In genomic region chr2:90474593-90475405, GRCm38 (mm10) we compare ENCODE assay signal across 8 mouse cellular contexts.
DNase-seq lines count a peak whose midpoint lies in the region; ATAC-seq lines count a peak whose summit lies in the region.

No protein-coding gene starts in this region.

- H3K9ac ChIP-seq in forebrain, embryonic 16.5 days (replicated peaks; ENCODE audit: low read depth, low read length), result peak overlapping the region; percentile 53
- H3K9ac ChIP-seq in neural tube, embryonic 15.5 days (replicated peaks), result peak overlapping the region; percentile 49

- intact Hi-C loops in heart, postnatal 36 days (cut with DNase I), result loop anchor here (1.0 to 2.0 kb wide), 3 partner anchors 106 to 205 kb away; partner anchors contain the start of gene Ptprj

- H3K27ac ChIP-seq in forebrain, embryonic 16.5 days (ENCODE audit: low read length), result peak overlapping the region; percentile 65
- peak overlapping the region; percentile 88 for H3K27ac ChIP-seq in neural tube, embryonic 15.5 days (replicated peaks)

- no peaks in the 10 kb centered on the region for H3K9me3 ChIP-seq in forebrain, embryonic 16.5 days (ENCODE audit: control insufficient read depth, low read length)
- H3K9me3 ChIP-seq in neural tube, embryonic 15.5 days (replicated peaks), result no peaks in the 10 kb centered on the region

- peak overlapping the region; percentile 41 for H3K4me3 ChIP-seq in forebrain, embryonic 16.5 days (replicated peaks; ENCODE audit: low read length)
- H3K4me3 ChIP-seq in neural tube, embryonic 15.5 days (replicated peaks), result peak overlapping the region; percentile 31

- H3K4me1 ChIP-seq in forebrain, embryonic 16.5 days (replicated peaks; ENCODE audit: control insufficient read depth, insufficient read depth, low read length), result peaks cover 6% of the 10 kb centered on the region
- peaks cover 30% of the 10 kb centered on the region for H3K4me1 ChIP-seq in neural tube, embryonic 15.5 days

- peak overlapping the region; percentile 63 for H3K4me2 ChIP-seq in forebrain, embryonic 16.5 days (ENCODE audit: low read length)
- peak overlapping the region; percentile 59 for H3K4me2 ChIP-seq in neural tube, embryonic 15.5 days

- WGBS in forebrain, embryonic 16.5 days, result 1% methylated on average over 11 of the region's 11 CpGs
- 5% methylated on average over 11 of the region's 11 CpGs for WGBS in neural tube, embryonic 15.5 days

- no peaks in the 10 kb centered on the region for H3K36me3 ChIP-seq in forebrain, embryonic 16.5 days (ENCODE audit: control insufficient read depth, insufficient read depth)
- H3K36me3 ChIP-seq in neural tube, embryonic 15.5 days, result no peaks in the 10 kb centered on the region

- ATAC-seq in forebrain, embryonic 16.5 days, result peak; percentile 91
- peak; percentile 93 for ATAC-seq in neural tube, embryonic 15.5 days (ENCODE audit: low FRiP score)

- H3K27me3 ChIP-seq in forebrain, embryonic 16.5 days (replicated peaks; ENCODE audit: control insufficient read depth, insufficient read depth, low read length), result no peaks in the 10 kb centered on the region
- H3K27me3 ChIP-seq in neural tube, embryonic 15.5 days (replicated peaks), result no peaks in the 10 kb centered on the region

- DNase-seq in MEL-GATA-1-ER (ENCODE audit: extremely low read depth, low read depth), result peak; percentile 92
- peak; percentile 92 for DNase-seq in cerebellum, adult 18-20 months
- peak; percentile 77 to 83 for DNase-seq in heart, postnatal 36 days
- peak; percentile 71 to 89 for DNase-seq in layer of hippocampus, adult 18-20 months (ENCODE audit: low spot score in 2 of 2)
- DNase-seq in lung, adult 18-20 months, result peak; percentile 74 to 85
- DNase-seq in testis, postnatal 10 days (ENCODE audit: low spot score), result peak; percentile 86

Comparison
In these comparisons a context has a peak if more than half of its experiments do, and no peak if none do; other contexts are left out.
1. Peak in every context shown above with its lines: DNase-seq, ATAC-seq, H3K4me3 ChIP-seq and H3K27ac ChIP-seq.